In the genomic region with DNA sequence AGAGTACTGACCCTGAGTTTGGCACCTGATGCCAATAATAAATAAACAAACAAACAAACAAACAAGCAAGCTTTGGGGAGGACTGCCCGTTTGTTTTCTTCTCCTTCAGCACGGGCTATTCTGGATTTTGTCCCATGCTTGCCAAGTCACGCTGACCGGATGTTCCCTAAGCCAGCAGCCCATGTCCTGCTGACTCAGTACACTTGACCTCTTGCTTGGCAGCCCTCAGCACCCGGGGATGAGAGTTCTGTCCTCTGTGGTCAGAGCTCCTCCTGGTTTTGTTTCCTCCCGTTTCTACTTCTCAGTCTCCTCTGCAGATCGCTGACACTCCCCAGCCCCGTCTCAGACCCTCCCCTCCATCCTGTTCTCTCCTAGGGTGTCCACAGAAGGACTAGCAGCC, we compare ENCODE assay signal across 14 mouse cellular contexts. TPM values are rescaled to one million over a fixed set of nuclear protein-coding genes. Genes with fewer than 3 reads are reported as not detected.
A peak's percentile ranks its signal among the peaks of the same experiment; 100 is the strongest.
DNase-seq lines count a peak whose midpoint lies in the region; ATAC-seq lines count a peak whose summit lies in the region.
"Had no signal": no experiment of that assay in that cellular context is flagged by ENCODE, and none has a peak within 500 bp of the region (broad histone marks: within the 10 kb centered on the region; RNA-seq: fewer than 3 reads in every experiment).

No protein-coding gene starts in this region.

- H3K9ac ChIP-seq in forebrain, embryonic 14.5 days (ENCODE audit: low read length) = no peak overlapping the region
- H3K9ac ChIP-seq: heart, embryonic 13.5 days; liver, embryonic 14.5 days; neural tube, embryonic 12.5 days had no signal

- no peaks in the 10 kb centered on the region for H3K9me3 ChIP-seq in forebrain, embryonic 14.5 days (replicated peaks; ENCODE audit: control insufficient read depth, low read length)
- H3K9me3 ChIP-seq: heart, embryonic 13.5 days; neural tube, embryonic 12.5 days had no signal

- 89% methylated on average over 8 of the region's 8 CpGs for WGBS in forebrain, embryonic 14.5 days

- H3K4me3 ChIP-seq in forebrain, embryonic 14.5 days (ENCODE audit: low read depth, low read length) = no peak overlapping the region
- H3K4me3 ChIP-seq: heart, embryonic 13.5 days; left cerebral cortex, adult 2 months; neural tube, embryonic 12.5 days had no signal

- H3K4me1 ChIP-seq in forebrain, embryonic 14.5 days (ENCODE audit: control insufficient read depth, insufficient read depth, low read length) = no peaks in the 10 kb centered on the region; the same call in 1 of the 2 replicates

- no peak overlapping the region for H3K27ac ChIP-seq in forebrain, embryonic 14.5 days (ENCODE audit: low read depth, low read length)
- H3K27ac ChIP-seq: heart, embryonic 13.5 days; left cerebral cortex, adult 2 months; liver, embryonic 14.5 days; neural tube, embryonic 12.5 days had no signal

- no peaks in the 10 kb centered on the region for H3K36me3 ChIP-seq in forebrain, embryonic 14.5 days (ENCODE audit: control insufficient read depth, insufficient read depth, low read length)
- H3K36me3 ChIP-seq: heart, embryonic 13.5 days; neural tube, embryonic 12.5 days had no signal

- no peak for ATAC-seq in forebrain, embryonic 14.5 days

- H3K27me3 ChIP-seq in forebrain, embryonic 14.5 days (replicated peaks; ENCODE audit: control insufficient read depth, insufficient read depth, low read length) = no peaks in the 10 kb centered on the region

- DNase-seq in heart, adult 9 months (ENCODE audit: low spot score in 2 of 2) = peak; percentile 79 to 81
- DNase-seq in heart, postnatal 4 days = no peak
- DNase-seq in MN1 (ENCODE audit: low spot score) = peak; percentile 72
- peak; percentile 80 for DNase-seq in adrenal gland, postnatal 14 days
- DNase-seq in kidney, adult 9 months = peak; percentile 92
- no peak for DNase-seq in neural tube, embryonic 10.5 days (ENCODE audit: extremely low spot score, low spot score)
- no peak for DNase-seq in left cerebral cortex, adult 11 months (ENCODE audit: low spot score)
- no peak for DNase-seq in forebrain, embryonic 14.5 days (ENCODE audit: low spot score)
- DNase-seq: right cerebral cortex, postnatal 25 days had no signal

- H3K4me2 ChIP-seq in forebrain, embryonic 14.5 days (ENCODE audit: low read length) = no peak overlapping the region
- H3K4me2 ChIP-seq: heart, embryonic 13.5 days; neural tube, embryonic 12.5 days had no signal

RNA-seq across cellular contexts. Expression of a gene that starts 24.2 kb away (rescaled TPM):
- 100 to 1,000 TPM; 119 to 133 TPM for total RNA-seq in heart, postnatal 4 days (2021)
- total RNA-seq in adrenal gland, postnatal 14 days (2021) = 202 and 263 TPM in 2 replicates
- polyA plus RNA-seq in forebrain, embryonic 14.5 days (2014; fragmentation: Nextera tagmentation; extraction: Ambion mirVana) = 9.1 and 12.0 TPM in 2 replicates

RNA-seq across cellular contexts. Expression of a gene that starts 41.6 kb away (rescaled TPM):
- 1 to 10 TPM; 8.9 to 9.0 TPM for total RNA-seq in heart, postnatal 4 days (2021)
- 16.5 and 19.0 TPM in 2 replicates for total RNA-seq in adrenal gland, postnatal 14 days (2021)
- 7.4 and 7.7 TPM in 2 replicates for polyA plus RNA-seq in forebrain, embryonic 14.5 days (2014; fragmentation: Nextera tagmentation; extraction: Ambion mirVana)
- total RNA-seq: common myeloid progenitor, adult 5-6 weeks had no signal

Comparison
In these comparisons a context has a peak if more than half of its experiments do, and no peak if none do; other contexts are left out.
1. DNase-seq: peak in heart, adult 9 months (2 of 2), MN1 (single experiment), adrenal gland, postnatal 14 days (single experiment) and kidney, adult 9 months (single experiment); none in heart, postnatal 4 days (single experiment), neural tube, embryonic 10.5 days (single experiment), left cerebral cortex, adult 11 months (single experiment) and forebrain, embryonic 14.5 days (single experiment).